Mouse (Mus musculus): Measurements from ENCODE around the gene Olfr16. TPM values are rescaled to one million over a fixed set of nuclear protein-coding genes. Genes with fewer than 3 reads are reported as not detected.
A peak's percentile ranks its signal among the peaks of the same experiment; 100 is the strongest.

Gene Olfr16
- polyA plus RNA-seq (2012; rRNA removed) (not detected in 2 replicates), polyA plus RNA-seq (2014; fragmentation: Nextera tagmentation; extraction: Ambion mirVana) (not detected in 2 replicates)

- no peaks in the 10 kb centered on the region for H3K9me3 ChIP-seq (ENCODE audit: control insufficient read depth, low read length)
- no peak for TF ChIP-seq EP300 (IDR thresholded peaks at IDR 0.05; ENCODE audit: low read depth)
- TF ChIP-seq CTCF (IDR thresholded peaks at IDR 0.05; ENCODE audit: low read depth): no peak
- H3K4me2 ChIP-seq (ENCODE audit: low read depth): no peak within 1 kb of the TSS
- no peaks in the 10 kb centered on the region for H3K4me1 ChIP-seq (replicated peaks; ENCODE audit: control insufficient read depth in 2 of 2, insufficient read depth in 2 of 2, low read length in 1 of 2)
- WGBS (ENCODE audit: insufficient replicate concordance): 25% methylated on average over 1 of the region's 1 CpGs
- no peak within 1 kb of the TSS for H3K9ac ChIP-seq (replicated peaks)
- no peak within 1 kb of the TSS for H3K27ac ChIP-seq
- H3K36me3 ChIP-seq (replicated peaks; ENCODE audit: control insufficient read depth, insufficient read depth, low read depth): no peaks in the 10 kb centered on the region
- H3K27me3 ChIP-seq (ENCODE audit: control insufficient read depth, insufficient read depth, low read length): no peaks in the 10 kb centered on the region
- H3K4me3 ChIP-seq (ENCODE audit: insufficient read depth in 1 of 2, low read depth in 2 of 2, low read length in 2 of 2): no peak within 1 kb of the TSS
- DNase-seq (ENCODE audit: low read depth in 3 of 3, low spot score in 3 of 3) (no peak), ATAC-seq (ENCODE audit: insufficient read depth) (no peak)
Measured at GRCm38 (mm10) chr1:172950160-172950559, at the start of gene Olfr16. Gene Olfr16, plus strand, starts transcription at chr1:172950409.

GRCm38 (mm10) chr1:172903313-172903712 lies 46.9 kb upstream of the Olfr16 start:
- DNase-seq (ENCODE audit: low read depth in 3 of 3, low spot score in 3 of 3) (no peak), ATAC-seq (ENCODE audit: insufficient read depth) (0 out of 2 replicates have a peak, but pooled peaks have one; percentile 47)
- Histone ChIP-seq H3K27me3 (ENCODE audit: control insufficient read depth, insufficient read depth, low read length) (no peaks in the 10 kb centered on the region), H3K4me1 (replicated peaks; ENCODE audit: control insufficient read depth in 2 of 2, insufficient read depth in 2 of 2, low read length in 1 of 2) (no peaks in the 10 kb centered on the region), H3K4me3 (ENCODE audit: insufficient read depth in 1 of 2, low read depth in 2 of 2, low read length in 2 of 2) (no peak overlapping the region), H3K4me2 (ENCODE audit: low read depth) (no peak overlapping the region), H3K36me3 (replicated peaks; ENCODE audit: control insufficient read depth, insufficient read depth, low read depth) (no peaks in the 10 kb centered on the region), H3K9ac (replicated peaks) (no peak overlapping the region), H3K9me3 (ENCODE audit: control insufficient read depth, low read length) (no peaks in the 10 kb centered on the region), H3K27ac (no peak overlapping the region)
- no peak for TF ChIP-seq EP300 (IDR thresholded peaks at IDR 0.05; ENCODE audit: low read depth)
- no peak for TF ChIP-seq CTCF (IDR thresholded peaks at IDR 0.05; ENCODE audit: low read depth)

GRCm38 (mm10) chr1:172917115-172917514 lies 33.1 kb upstream of the Olfr16 start:
- no peaks in the 10 kb centered on the region for H3K27me3 ChIP-seq (ENCODE audit: control insufficient read depth, insufficient read depth, low read length)
- H3K9ac ChIP-seq (replicated peaks): no peak overlapping the region
- ATAC-seq (ENCODE audit: insufficient read depth) (no peak), DNase-seq (ENCODE audit: low read depth in 3 of 3, low spot score in 3 of 3) (no peak)
- H3K36me3 ChIP-seq (replicated peaks; ENCODE audit: control insufficient read depth, insufficient read depth, low read depth): no peaks in the 10 kb centered on the region
- TF ChIP-seq EP300 (IDR thresholded peaks at IDR 0.05; ENCODE audit: low read depth): no peak
- no peak for TF ChIP-seq CTCF (IDR thresholded peaks at IDR 0.05; ENCODE audit: low read depth)
- H3K4me2 ChIP-seq (ENCODE audit: low read depth): no peak overlapping the region
- no peaks in the 10 kb centered on the region for H3K4me1 ChIP-seq (replicated peaks; ENCODE audit: control insufficient read depth in 2 of 2, insufficient read depth in 2 of 2, low read length in 1 of 2)
- no peak overlapping the region for H3K27ac ChIP-seq
- H3K4me3 ChIP-seq (ENCODE audit: insufficient read depth in 1 of 2, low read depth in 2 of 2, low read length in 2 of 2): no peak overlapping the region
- 30% methylated on average over 1 of the region's 1 CpGs for WGBS (ENCODE audit: insufficient replicate concordance)
- H3K9me3 ChIP-seq (ENCODE audit: control insufficient read depth, low read length): no peaks in the 10 kb centered on the region

- no peak overlapping the region for H3K27ac ChIP-seq
Measured at GRCm38 (mm10) chr1:172918450-172918849, 31.8 kb upstream of the Olfr16 start.

GRCm38 (mm10) chr1:172932197-172932596 lies 18.0 kb upstream of the Olfr16 start:
- WGBS (ENCODE audit: insufficient replicate concordance): 56% methylated on average over 2 of the region's 2 CpGs
- ATAC-seq (ENCODE audit: insufficient read depth): no peak
- Histone ChIP-seq H3K36me3 (replicated peaks; ENCODE audit: control insufficient read depth, insufficient read depth, low read depth) (no peaks in the 10 kb centered on the region), H3K4me1 (replicated peaks; ENCODE audit: control insufficient read depth in 2 of 2, insufficient read depth in 2 of 2, low read length in 1 of 2) (no peaks in the 10 kb centered on the region), H3K4me2 (ENCODE audit: low read depth) (no peak overlapping the region), H3K27ac (no peak overlapping the region), H3K4me3 (ENCODE audit: insufficient read depth in 1 of 2, low read depth in 2 of 2, low read length in 2 of 2) (no peak overlapping the region), H3K27me3 (ENCODE audit: control insufficient read depth, insufficient read depth, low read length) (no peaks in the 10 kb centered on the region), H3K9ac (replicated peaks) (no peak overlapping the region), H3K9me3 (ENCODE audit: control insufficient read depth, low read length) (no peaks in the 10 kb centered on the region)
- DNase-seq (ENCODE audit: low read depth in 3 of 3, low spot score in 3 of 3): peak in 1 of 3 experiments; percentile 6
- TF ChIP-seq CTCF (IDR thresholded peaks at IDR 0.05; ENCODE audit: low read depth) (no peak), EP300 (IDR thresholded peaks at IDR 0.05; ENCODE audit: low read depth) (no peak)

More at GRCm38 (mm10) chr1:172918450-172918849, 31.8 kb upstream of the Olfr16 start:
- no peak overlapping the region for H3K4me3 ChIP-seq (ENCODE audit: insufficient read depth in 1 of 2, low read depth in 2 of 2, low read length in 2 of 2)
- 58% methylated on average over 2 of the region's 2 CpGs for WGBS (ENCODE audit: insufficient replicate concordance)
- ATAC-seq (ENCODE audit: insufficient read depth) (no peak), DNase-seq (ENCODE audit: low read depth in 3 of 3, low spot score in 3 of 3) (no peak)
- H3K9me3 ChIP-seq (ENCODE audit: control insufficient read depth, low read length): no peaks in the 10 kb centered on the region
- no peak for TF ChIP-seq EP300 (IDR thresholded peaks at IDR 0.05; ENCODE audit: low read depth)
- TF ChIP-seq CTCF (IDR thresholded peaks at IDR 0.05; ENCODE audit: low read depth): no peak
- H3K36me3 ChIP-seq (replicated peaks; ENCODE audit: control insufficient read depth, insufficient read depth, low read depth): no peaks in the 10 kb centered on the region
- no peak overlapping the region for H3K4me2 ChIP-seq (ENCODE audit: low read depth)
- no peak overlapping the region for H3K9ac ChIP-seq (replicated peaks)
- no peaks in the 10 kb centered on the region for H3K4me1 ChIP-seq (replicated peaks; ENCODE audit: control insufficient read depth in 2 of 2, insufficient read depth in 2 of 2, low read length in 1 of 2)
- no peaks in the 10 kb centered on the region for H3K27me3 ChIP-seq (ENCODE audit: control insufficient read depth, insufficient read depth, low read length)

All from liver, embryonic 14.5 days (tissue).